Mouse (Mus musculus) activated CD4-positive, CD25-positive, alpha-beta regulatory T cell, adult 4 months (primary cell): Measurements from ENCODE around the gene Olfr1383. TPM values are rescaled to one million over a fixed set of nuclear protein-coding genes. Genes with fewer than 3 reads are reported as not detected.
"Not testable (repeated sequence)": the region's sequence is repeated elsewhere in the genome, so short reads cannot be mapped to it uniquely, and the experiment has no call there.

Experiments
- ATAC-seq: one replicate; pipeline ENCODE4 v1.8.0; 2017
- polyA plus RNA-seq, 2 experiments: library from polyadenylated mRNA; unstranded; fragments of 100-300 nt; shearing (Covaris generic); gene quantifications; one replicate each; pipeline ENCODE4 v1.2.1; 2017

Olfr1383 gene
- not detected for polyA plus RNA-seq

DNA sequence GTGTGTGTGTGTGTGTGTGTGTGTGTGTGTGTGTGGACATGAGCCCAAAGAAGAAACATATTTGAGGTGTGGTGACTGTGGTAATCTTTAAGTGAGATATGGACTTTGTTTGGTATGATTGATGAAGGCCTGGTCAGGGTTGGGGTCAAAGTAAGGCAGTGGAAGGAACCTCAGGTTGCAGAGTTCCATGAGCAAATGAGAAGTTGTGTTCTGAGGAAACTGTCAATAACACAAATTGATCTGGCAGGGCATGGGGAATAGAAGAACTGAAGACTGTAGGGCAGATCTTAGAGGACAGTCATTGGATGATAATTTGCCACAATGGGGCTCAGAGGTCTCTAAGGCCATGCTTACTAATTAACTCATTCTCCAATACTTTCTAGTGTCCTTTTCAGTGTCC lies at the start of gene Olfr1383:
Gene Olfr1383, plus strand, starts transcription at position 301 of the 400 bp plus-strand sequence.
- no peak for ATAC-seq

DNA sequence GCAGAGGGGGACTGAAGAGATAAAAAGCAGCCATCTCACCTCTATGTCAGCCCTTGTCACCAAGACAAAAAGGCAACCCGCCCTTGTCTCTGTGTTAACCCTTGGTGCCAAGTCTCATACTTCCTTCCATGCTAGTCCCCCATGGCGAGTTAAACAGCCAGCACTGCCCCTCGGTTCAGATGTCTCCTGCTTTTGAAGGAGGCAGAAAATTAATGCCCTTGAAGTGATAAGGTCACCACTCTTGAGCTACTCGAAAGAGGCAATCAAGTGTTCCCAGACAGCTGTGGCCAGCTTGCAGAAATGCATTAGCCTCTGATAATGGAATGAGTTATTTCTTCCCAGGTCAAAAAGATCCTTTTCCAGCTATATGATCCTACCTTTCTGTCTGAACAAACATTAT lies 33.5 kb upstream of the Olfr1383 start:
- no peak for ATAC-seq

DNA sequence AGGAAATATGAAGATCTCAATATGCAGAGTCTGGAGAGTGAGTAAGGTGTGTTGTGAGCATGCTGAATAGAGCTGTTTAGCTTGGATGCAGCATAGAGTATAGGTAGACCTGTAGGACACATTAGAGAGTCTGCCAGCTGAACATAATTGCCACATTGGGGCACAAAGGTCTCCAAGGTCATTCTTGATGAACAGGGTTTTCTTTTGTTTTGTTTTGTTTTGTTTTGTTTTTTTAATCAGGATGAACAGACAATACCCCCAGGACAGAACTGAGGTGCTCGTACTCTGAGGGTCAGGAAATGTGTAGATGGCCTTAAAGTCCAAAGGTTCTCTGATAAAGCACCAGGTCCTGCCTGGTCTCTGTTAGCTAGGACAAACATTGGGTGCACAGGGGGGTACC lies 30.7 kb upstream of the Olfr1383 start, which contains the start of gene Olfr1385:
Gene Olfr1385, plus strand, starts transcription at position 301 of the 400 bp plus-strand sequence.
- not testable (repeated sequence) for ATAC-seq

DNA sequence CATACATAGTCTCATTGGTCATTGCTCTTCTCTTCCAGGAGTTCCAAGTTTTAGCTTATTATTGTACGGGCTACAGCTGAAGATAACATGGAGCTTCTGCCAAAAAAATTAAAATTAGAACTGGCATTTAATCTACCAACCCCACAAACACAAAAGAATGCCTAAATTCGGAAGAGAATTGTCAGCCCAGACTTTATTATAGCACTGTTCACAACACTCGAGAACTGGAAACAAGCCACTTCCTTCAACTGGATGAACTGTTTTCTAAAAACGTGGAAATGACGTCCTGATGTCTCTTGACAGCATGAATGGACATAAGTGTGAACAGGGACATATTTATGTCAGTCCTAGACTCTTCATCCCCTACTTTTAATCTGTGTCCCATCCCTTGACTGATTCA lies 1.4 kb upstream of the Olfr1383 start:
- no peak for ATAC-seq

DNA sequence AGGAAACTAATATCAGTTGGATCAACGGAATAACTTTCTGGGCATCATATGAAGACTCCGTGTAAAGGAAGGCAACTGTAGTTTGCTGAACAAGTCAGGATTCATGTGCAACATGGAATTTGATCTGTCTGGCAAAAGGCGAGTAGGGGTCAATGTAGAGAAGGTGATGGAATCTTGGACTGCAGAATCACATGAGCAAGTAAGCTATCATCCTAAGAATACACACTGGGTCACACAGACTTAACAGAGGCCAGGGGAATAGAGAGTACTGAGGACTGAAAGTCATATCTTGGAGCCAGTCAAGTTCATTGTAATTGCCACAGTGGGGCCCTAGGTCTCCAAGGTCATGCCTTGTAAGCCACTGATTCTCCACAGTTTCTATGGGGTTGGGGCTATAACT lies 8.5 kb downstream of the Olfr1383 start, which contains the start of gene Olfr1382:
Gene Olfr1382, plus strand, starts transcription at position 301 of the 400 bp plus-strand sequence.
- ATAC-seq: no peak

DNA sequence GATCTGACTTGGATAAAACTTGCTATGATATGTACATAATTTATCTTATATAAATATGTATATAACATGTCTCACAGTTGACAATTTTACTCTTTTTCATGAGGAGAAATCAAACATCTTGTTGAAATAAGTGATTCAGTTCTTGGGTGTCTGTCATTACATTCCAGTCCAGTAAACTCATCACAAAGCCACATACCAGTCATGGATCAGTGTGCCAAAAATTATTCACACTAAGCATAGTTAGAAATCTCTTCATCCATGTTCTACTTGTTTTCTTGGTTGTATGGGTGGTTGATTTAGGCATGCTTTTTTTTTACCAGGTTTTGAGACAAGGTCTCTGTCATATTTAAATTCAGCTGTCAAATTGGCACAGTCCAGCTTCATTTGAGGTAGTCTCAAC lies 13.3 kb downstream of the Olfr1383 start:
- ATAC-seq: no peak

DNA sequence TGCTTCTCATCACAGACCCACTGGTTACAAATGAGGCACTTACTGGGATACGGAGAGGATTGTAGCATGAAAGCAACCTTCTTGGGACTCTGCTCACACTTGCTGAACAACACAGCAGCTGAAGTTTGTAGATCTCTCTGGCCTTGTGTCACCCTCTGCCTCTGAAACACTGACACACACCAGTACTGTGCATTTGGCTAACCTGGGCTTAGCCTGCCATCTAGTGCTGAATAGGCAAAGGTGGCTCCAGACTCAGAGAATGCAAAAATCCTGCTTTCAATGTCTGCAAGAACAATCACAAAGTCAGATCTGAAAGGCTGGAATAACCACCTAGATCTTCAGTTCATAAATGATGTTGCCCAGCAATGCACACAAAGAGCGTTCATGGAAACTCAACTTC lies 17.2 kb downstream of the Olfr1383 start:
- ATAC-seq: not testable (repeated sequence)

DNA sequence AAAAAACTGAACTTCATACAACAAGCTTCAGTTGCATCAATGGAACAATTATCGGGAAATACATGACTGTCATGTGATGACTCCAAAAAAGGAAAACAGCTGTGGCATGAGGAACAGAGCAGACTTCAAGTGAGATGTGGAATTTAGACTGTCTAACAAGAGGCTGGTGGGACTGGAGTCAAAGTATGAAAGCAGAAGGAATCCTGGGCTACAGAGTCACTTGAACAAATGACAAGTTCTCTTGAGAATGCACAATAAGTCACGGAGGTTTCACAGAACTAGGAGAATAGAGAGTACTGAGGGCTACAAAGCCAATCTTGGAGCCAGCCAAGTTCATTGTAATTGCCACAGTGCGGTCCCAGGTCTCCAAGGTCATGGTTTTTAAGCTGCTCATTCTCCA lies 23.7 kb downstream of the Olfr1383 start, which contains the start of gene Olfr1381:
Gene Olfr1381, plus strand, starts transcription at position 301 of the 400 bp plus-strand sequence.
- ATAC-seq: not testable (repeated sequence)

DNA sequence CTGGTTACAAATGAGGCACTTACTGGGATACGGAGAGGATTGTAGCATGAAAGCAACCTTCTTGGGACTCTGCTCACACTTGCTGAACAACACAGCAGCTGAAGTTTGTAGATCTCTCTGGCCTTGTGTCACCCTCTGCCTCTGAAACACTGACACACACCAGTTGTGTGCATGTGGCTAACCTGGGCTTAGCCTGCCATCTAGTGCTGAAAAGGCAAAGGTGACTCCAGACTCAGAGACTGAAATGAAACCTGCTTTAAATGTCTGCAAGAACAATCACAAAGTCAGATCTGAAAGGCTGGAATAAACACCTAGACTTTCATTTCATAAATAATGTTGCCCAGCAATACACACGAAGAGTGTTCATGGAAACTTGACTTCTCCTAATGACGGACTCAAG lies 34.6 kb downstream of the Olfr1383 start:
- not testable (repeated sequence) for ATAC-seq

DNA sequence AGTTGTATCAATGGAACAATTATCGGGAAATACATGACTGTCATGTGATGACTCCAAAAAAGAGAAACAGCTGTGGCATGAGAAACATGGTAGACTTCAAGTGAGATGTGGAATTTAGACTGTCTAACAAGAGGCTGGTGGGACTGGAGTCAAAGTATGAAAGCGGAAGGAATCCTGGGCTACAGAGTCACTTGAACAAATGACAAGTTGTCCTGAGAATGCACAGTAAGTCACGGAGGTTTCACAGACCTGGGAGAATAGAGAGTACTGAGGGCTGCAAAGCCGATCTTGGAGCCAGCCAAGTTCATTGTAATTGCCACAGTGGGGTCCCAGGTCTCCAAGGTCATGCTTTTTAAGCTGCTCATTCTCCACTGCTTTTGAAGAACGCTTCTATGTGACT lies 37.1 kb downstream of the Olfr1383 start, which contains the start of gene Olfr1380:
Gene Olfr1380, plus strand, starts transcription at position 301 of the 400 bp plus-strand sequence.
- not testable (repeated sequence) for ATAC-seq

DNA sequence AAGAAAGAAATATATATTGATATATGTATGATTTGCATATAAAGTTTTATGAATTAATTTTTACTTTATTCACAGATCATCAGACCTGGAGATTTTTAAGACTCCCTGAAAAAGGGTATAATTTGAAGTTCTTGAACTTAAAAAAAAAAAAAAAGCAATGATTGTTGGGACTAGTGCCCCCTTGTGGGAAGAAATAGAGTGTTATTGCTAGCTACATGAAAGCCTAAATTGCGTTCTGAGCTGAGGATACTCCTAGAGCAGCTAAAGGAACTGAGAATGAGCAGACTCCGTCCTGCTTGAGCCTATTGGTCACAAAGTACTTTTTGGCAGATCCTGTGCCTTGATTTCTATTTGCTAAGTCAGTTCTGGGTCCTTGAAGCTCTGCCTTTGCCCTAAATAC lies 55.6 kb downstream of the Olfr1383 start:
- not testable (repeated sequence) for ATAC-seq

Other genes starting within 250 kb of the Olfr1383 start
- gene Olfr1393, start 241.3 kb upstream of the Olfr1383 start, polyA plus RNA-seq: not detected
- gene Olfr1392, start 234.4 kb upstream of the Olfr1383 start, polyA plus RNA-seq: not detected
- not detected for gene Olfr10, start 214.9 kb upstream of the Olfr1383 start, polyA plus RNA-seq
- not detected for gene Olfr1391, start 196.9 kb upstream of the Olfr1383 start, polyA plus RNA-seq
- not detected for gene Olfr1390, start 184.5 kb upstream of the Olfr1383 start, polyA plus RNA-seq
- not detected for gene Olfr1389, start 96.6 kb upstream of the Olfr1383 start, polyA plus RNA-seq
- gene Olfr1388, start 83.0 kb upstream of the Olfr1383 start, polyA plus RNA-seq: not detected
- gene Olfr1387, start 64.3 kb upstream of the Olfr1383 start, polyA plus RNA-seq: under 1 TPM in 1 of 2 experiments, not detected in 1; 0.16 TPM
- gene Olfr1386, start 54.6 kb upstream of the Olfr1383 start, polyA plus RNA-seq: not detected
- gene Olfr1385, start 30.6 kb upstream of the Olfr1383 start, polyA plus RNA-seq: under 1 TPM in 1 of 2 experiments, not detected in 1; 0.17 TPM
- gene Olfr1384, start 12.9 kb upstream of the Olfr1383 start, polyA plus RNA-seq: not detected
- not detected for gene Olfr1382, start 8.6 kb downstream of the Olfr1383 start, polyA plus RNA-seq
- gene Olfr1381, start 23.8 kb downstream of the Olfr1383 start, polyA plus RNA-seq: not detected
- gene Olfr1380, start 37.2 kb downstream of the Olfr1383 start, polyA plus RNA-seq: not detected
- not detected for gene Flt4, start 89.6 kb downstream of the Olfr1383 start, polyA plus RNA-seq
- under 1 TPM in 1 of 2 experiments, not detected in 1; 0.97 TPM for gene Scgb3a1, start 144.0 kb downstream of the Olfr1383 start, polyA plus RNA-seq
- 10 to 100 TPM; 25.8 to 30.9 TPM for gene Cnot6, start 193.1 kb downstream of the Olfr1383 start, polyA plus RNA-seq